Mouse (Mus musculus) limb, embryonic 13.5 days (tissue): ENCODE results near the gene Htt. TPM values are rescaled to one million over a fixed set of nuclear protein-coding genes. Genes with fewer than 3 reads are reported as not detected.
"Not testable (repeated sequence)": the region's sequence is repeated elsewhere in the genome, so short reads cannot be mapped to it uniquely, and the experiment has no call there.

Source experiments
- ATAC-seq: fragments of 200-750 bp; cut with Nextera tagmentation; 2 replicates; pipeline ENCODE4 v1.8.0; 2017; ENCODE audit warnings: low read depth, moderate number of reproducible peaks, moderate TSS enrichment; ENCODE audit not compliant: low FRiP score
- H3K27ac ChIP-seq: fragments of 300-500 bp; sonication (generic); 2 replicates; pipeline ENCODE4 v1.5.1; 2015; ENCODE audit warnings: inconsistent platforms, mild to moderate bottlenecking, moderate library complexity
- H3K27me3 ChIP-seq: fragments of 300-500 bp; sonication (generic); 2 replicates; pipeline ENCODE4 v1.6.1; 2015; ENCODE audit warnings: mild to moderate bottlenecking, inconsistent platforms
- H3K36me3 ChIP-seq: fragments of 300-500 bp; sonication (generic); 2 replicates; pipeline ENCODE4 v1.6.1; 2015; ENCODE audit warnings: inconsistent platforms, mild to moderate bottlenecking, moderate library complexity
- H3K4me1 ChIP-seq: fragments of 300-500 bp; sonication (generic); 2 replicates; pipeline ENCODE4 v1.6.1; 2015; ENCODE audit warnings: inconsistent platforms
- H3K4me2 ChIP-seq: fragments of 300-500 bp; sonication (generic); replicated peaks from 2 replicates; pipeline ENCODE4 v1.6.1; 2015; ENCODE audit warnings: inconsistent platforms, mild to moderate bottlenecking, moderate library complexity
- H3K4me3 ChIP-seq: fragments of 300-500 bp; sonication (generic); 2 replicates; pipeline ENCODE4 v1.5.1; 2015; ENCODE audit warnings: moderate library complexity, mild to moderate bottlenecking, inconsistent platforms
- H3K9ac ChIP-seq: fragments of 300-500 bp; sonication (generic); 2 replicates; pipeline ENCODE4 v1.6.1; 2015; ENCODE audit warnings: mild to moderate bottlenecking, inconsistent platforms
- H3K9me3 ChIP-seq: fragments of 300-500 bp; sonication (generic); 2 replicates; pipeline ENCODE4 v1.6.1; 2016; ENCODE audit warnings: inconsistent platforms
- WGBS: fragments of 180-500 bp; shearing (Covaris S2); methylation state at CpG from one replicate; pipeline ENCODE4 v1.1.7; 2015; 5-methylcytosine and 5-hydroxymethylcytosine counted together
- polyA plus RNA-seq: library from polyadenylated mRNA; unstranded; fragments of >200 nt; fragmentation: Nextera tagmentation; extraction: Ambion mirVana; gene quantifications from 2 replicates; pipeline ENCODE4 v1.2.1, GENCODE M21; 2015

Htt gene
- polyA plus RNA-seq, 1 experiment from 2014 or later = 15.2 TPM

- no peak overlapping the region for H3K4me2 ChIP-seq
- WGBS = 90% methylated on average over 3 of the region's 3 CpGs
- ATAC-seq = no peak
Measured at GRCm38 (mm10) chr5:34785027-34785426, 23.5 kb downstream of the Htt start.

DNA sequence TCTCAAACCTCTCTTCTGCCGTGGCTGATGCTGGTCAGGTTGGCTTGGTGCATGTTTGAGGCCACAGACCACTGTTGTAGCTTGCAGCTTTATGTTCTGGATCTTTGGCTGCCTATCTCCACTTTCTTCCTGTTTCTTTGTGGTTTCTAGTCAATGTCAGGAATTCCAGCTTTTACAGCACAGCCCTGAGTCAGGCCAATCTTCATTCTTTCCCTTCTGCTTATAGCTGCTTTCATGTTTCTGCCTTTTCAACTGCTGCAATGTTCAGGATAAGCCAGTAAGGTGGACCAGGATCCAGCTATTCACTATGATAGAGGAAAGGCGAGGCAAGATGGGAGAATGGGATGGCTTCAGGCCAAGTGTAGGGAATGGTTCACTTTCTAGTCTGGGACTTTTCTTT lies 29.6 kb downstream of the Htt start:
- Histone ChIP-seq H3K4me1 (no peaks in the 10 kb centered on the region), H3K36me3 (peaks cover 62% of the 10 kb centered on the region), H3K9ac (no peak overlapping the region), H3K27me3 (no peaks in the 10 kb centered on the region), H3K9me3 (no peaks in the 10 kb centered on the region), H3K4me3 (no peak overlapping the region), H3K4me2 (no peak overlapping the region), H3K27ac (no peak overlapping the region)
- ATAC-seq = no peak
- WGBS = 88% methylated on average over 2 of the region's 2 CpGs

More at GRCm38 (mm10) chr5:34785027-34785426, 23.5 kb downstream of the Htt start:
- H3K27me3 ChIP-seq = no peaks in the 10 kb centered on the region
- no peak overlapping the region for H3K27ac ChIP-seq
- H3K9me3 ChIP-seq = no peaks in the 10 kb centered on the region
- H3K4me3 ChIP-seq = no peak overlapping the region
- H3K36me3 ChIP-seq = peaks cover 40% of the 10 kb centered on the region
- H3K9ac ChIP-seq = no peak overlapping the region
- no peaks in the 10 kb centered on the region for H3K4me1 ChIP-seq

DNA sequence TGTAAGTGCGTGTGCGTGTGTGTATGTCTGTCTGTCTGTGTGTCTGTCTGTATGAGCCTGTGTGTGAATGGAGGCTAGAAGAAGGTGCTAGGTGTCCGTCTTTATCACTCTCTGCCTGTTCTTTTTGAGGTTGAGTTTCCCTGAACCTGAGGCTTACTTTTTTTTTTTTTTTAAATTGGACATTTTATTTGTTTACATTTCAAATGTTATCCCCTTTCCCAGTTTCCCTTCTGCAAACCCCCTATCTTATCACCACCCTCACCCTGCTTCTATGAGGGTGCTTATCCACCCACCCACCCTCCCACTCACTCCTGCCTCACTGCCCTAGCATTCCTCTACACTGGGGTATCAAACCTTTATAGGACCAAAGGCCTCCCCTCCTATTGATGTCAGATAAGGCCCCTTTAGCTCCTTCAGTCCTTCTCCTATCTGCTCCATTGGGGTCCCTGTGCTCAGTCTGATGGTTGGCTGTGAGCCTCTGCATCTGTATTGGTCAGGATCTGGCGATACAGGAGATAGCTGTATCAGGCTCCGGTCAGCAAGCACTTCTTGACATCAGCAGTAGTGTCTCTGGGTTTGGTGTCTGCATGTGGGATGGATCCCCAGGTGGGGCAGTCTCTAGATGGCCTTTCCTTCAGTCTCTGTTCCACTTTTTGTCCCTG lies 38.9 kb downstream of the Htt start:
- H3K4me2 ChIP-seq = no peak overlapping the region
- H3K36me3 ChIP-seq = peaks cover 71% of the 10 kb centered on the region
- no peak overlapping the region for H3K27ac ChIP-seq
- 96% methylated on average over 5 of the region's 5 CpGs for WGBS
- no peaks in the 10 kb centered on the region for H3K9me3 ChIP-seq
- no peak overlapping the region for H3K4me3 ChIP-seq
- ATAC-seq = no peak
- no peak overlapping the region for H3K9ac ChIP-seq
- H3K4me1 ChIP-seq = no peaks in the 10 kb centered on the region
- no peaks in the 10 kb centered on the region for H3K27me3 ChIP-seq

- WGBS = 96% methylated on average over 1 of the region's 1 CpGs
- peaks cover 59% of the 10 kb centered on the region for H3K36me3 ChIP-seq
Measured at GRCm38 (mm10) chr5:34806038-34806437, 44.5 kb downstream of the Htt start.

GRCm38 (mm10) chr5:34822431-34823149 lies 61.0 kb downstream of the Htt start:
- Histone ChIP-seq H3K4me3 (no peak overlapping the region), H3K4me1 (no peaks in the 10 kb centered on the region), H3K9me3 (no peaks in the 10 kb centered on the region), H3K27me3 (no peaks in the 10 kb centered on the region), H3K9ac (no peak overlapping the region), H3K4me2 (no peak overlapping the region), H3K27ac (no peak overlapping the region), H3K36me3 (peaks cover 66% of the 10 kb centered on the region)
- no peak for ATAC-seq
- 89% methylated on average over 3 of the region's 3 CpGs for WGBS

More at GRCm38 (mm10) chr5:34806038-34806437, 44.5 kb downstream of the Htt start:
- ATAC-seq = no peak
- Histone ChIP-seq H3K4me3 (no peak overlapping the region), H3K4me1 (no peaks in the 10 kb centered on the region), H3K9me3 (no peaks in the 10 kb centered on the region), H3K4me2 (no peak overlapping the region), H3K27me3 (no peaks in the 10 kb centered on the region), H3K27ac (no peak overlapping the region), H3K9ac (no peak overlapping the region)

GRCm38 (mm10) chr5:34854079-34854478 lies 92.5 kb downstream of the Htt start:
- Histone ChIP-seq H3K4me3 (no peak overlapping the region), H3K36me3 (peaks cover 51% of the 10 kb centered on the region)

GRCm38 (mm10) chr5:34865367-34865766 lies 103.8 kb downstream of the Htt start:
- Histone ChIP-seq H3K27ac (no peak overlapping the region), H3K4me1 (no peaks in the 10 kb centered on the region), H3K4me3 (no peak overlapping the region), H3K9me3 (no peaks in the 10 kb centered on the region), H3K36me3 (peaks cover 74% of the 10 kb centered on the region), H3K9ac (no peak overlapping the region), H3K4me2 (no peak overlapping the region), H3K27me3 (no peaks in the 10 kb centered on the region)
- WGBS = 88% methylated on average over 5 of the region's 5 CpGs
- no peak for ATAC-seq

More at GRCm38 (mm10) chr5:34854079-34854478, 92.5 kb downstream of the Htt start:
- no peak overlapping the region for H3K9ac ChIP-seq
- 96% methylated on average over 3 of the region's 3 CpGs for WGBS
- H3K9me3 ChIP-seq = no peaks in the 10 kb centered on the region
- H3K27me3 ChIP-seq = no peaks in the 10 kb centered on the region
- H3K4me2 ChIP-seq = no peak overlapping the region
- no peak overlapping the region for H3K27ac ChIP-seq
- no peaks in the 10 kb centered on the region for H3K4me1 ChIP-seq
- ATAC-seq = no peak

- H3K9me3 ChIP-seq, H3K27ac ChIP-seq, H3K4me2 ChIP-seq, ATAC-seq, H3K9ac ChIP-seq, H3K4me3 ChIP-seq, H3K4me1 ChIP-seq, H3K27me3 ChIP-seq: not testable (repeated sequence)
- peaks cover 86% of the 10 kb centered on the region for H3K36me3 ChIP-seq
- 92% methylated on average over 3 of the region's 3 CpGs for WGBS
Measured at GRCm38 (mm10) chr5:34880307-34880706, 118.8 kb downstream of the Htt start.

GRCm38 (mm10) chr5:34881023-34881422 lies 119.5 kb downstream of the Htt start:
- H3K4me2 ChIP-seq = no peak overlapping the region
- no peak overlapping the region for H3K27ac ChIP-seq
- H3K9ac ChIP-seq = no peak overlapping the region
- H3K9me3 ChIP-seq = no peaks in the 10 kb centered on the region
- ATAC-seq = no peak
- H3K36me3 ChIP-seq = peaks cover 84% of the 10 kb centered on the region
- H3K4me3 ChIP-seq = no peak overlapping the region
- WGBS = 95% methylated on average over 3 of the region's 3 CpGs
- no peaks in the 10 kb centered on the region for H3K4me1 ChIP-seq
- H3K27me3 ChIP-seq = no peaks in the 10 kb centered on the region

DNA sequence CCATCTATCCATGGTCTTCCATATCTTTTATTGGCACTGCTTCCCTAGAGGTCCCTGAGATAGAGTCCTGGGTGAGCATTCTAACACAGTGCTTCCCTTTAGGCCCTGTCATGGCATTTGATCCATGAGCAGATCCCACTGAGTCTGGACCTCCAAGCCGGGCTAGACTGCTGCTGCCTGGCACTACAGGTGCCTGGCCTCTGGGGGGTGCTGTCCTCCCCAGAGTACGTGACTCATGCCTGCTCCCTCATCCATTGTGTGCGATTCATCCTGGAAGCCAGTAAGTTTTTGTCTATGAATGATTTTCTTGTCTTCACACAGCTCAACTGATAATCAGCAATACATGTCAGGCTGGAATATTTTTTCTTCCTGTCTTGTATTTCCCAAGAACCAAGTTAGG lies 123.7 kb downstream of the Htt start:
- Histone ChIP-seq H3K4me2 (no peak overlapping the region), H3K9me3 (no peaks in the 10 kb centered on the region), H3K36me3 (peaks cover 83% of the 10 kb centered on the region), H3K27me3 (no peaks in the 10 kb centered on the region), H3K9ac (no peak overlapping the region), H3K4me1 (no peaks in the 10 kb centered on the region), H3K4me3 (no peak overlapping the region), H3K27ac (no peak overlapping the region)
- no peak for ATAC-seq
- WGBS = 90% methylated on average over 3 of the region's 3 CpGs

DNA sequence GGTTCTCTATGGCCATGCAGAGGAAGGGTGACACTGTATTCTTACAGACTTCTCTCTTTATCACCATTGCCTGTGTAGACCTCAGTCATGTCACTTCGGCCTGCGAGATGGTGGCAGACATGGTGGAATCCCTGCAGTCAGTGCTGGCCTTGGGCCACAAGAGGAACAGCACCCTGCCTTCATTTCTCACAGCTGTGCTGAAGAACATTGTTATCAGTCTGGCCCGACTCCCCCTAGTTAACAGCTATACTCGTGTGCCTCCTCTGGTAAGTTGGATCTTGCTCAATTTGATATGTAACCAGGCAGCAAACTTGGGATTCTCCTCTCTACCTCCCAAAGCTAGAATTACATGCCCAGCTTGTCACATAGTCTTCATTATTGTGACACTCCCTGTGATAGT lies 127.7 kb downstream of the Htt start:
- no peaks in the 10 kb centered on the region for H3K27me3 ChIP-seq
- H3K27ac ChIP-seq = no peak overlapping the region
- H3K9me3 ChIP-seq = no peaks in the 10 kb centered on the region
- 91% methylated on average over 4 of the region's 4 CpGs for WGBS
- no peak for ATAC-seq
- peaks cover 92% of the 10 kb centered on the region for H3K36me3 ChIP-seq
- no peak overlapping the region for H3K4me2 ChIP-seq
- no peaks in the 10 kb centered on the region for H3K4me1 ChIP-seq
- H3K4me3 ChIP-seq = no peak overlapping the region
- no peak overlapping the region for H3K9ac ChIP-seq

DNA sequence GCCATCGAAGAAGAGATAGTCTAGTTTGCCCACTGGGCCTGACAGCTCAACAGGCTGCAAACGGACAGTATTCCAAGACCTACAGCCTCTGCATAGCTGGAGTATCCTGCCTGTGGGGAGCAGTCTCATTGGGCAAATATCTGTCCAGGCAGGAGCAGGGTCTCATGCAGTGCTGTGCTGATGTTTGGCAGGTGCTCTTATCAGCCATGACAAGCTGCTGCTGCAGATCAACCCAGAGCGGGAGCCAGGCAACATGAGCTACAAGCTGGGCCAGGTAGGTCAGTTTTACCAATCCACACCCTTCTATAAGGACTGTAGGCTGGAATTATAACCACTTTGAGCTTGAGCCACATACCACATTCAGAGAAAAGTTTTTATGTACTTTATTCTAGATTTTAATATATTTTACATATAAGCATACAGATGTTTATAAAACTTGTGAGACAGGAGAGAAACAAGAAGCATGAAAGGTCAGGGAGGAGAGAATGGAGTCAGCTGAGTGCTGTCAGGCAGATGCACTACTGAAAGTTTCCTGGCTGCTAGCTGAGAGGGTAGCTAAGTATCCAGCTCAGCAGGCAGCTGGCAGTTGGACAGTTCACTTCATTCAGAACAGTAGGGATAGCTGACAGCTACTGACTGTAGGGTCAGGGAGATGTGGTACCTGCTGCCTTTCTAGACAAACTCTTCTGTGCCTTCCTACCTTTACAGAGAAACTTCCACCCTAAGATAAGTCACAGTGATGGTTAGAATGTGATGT lies 135.3 kb downstream of the Htt start:
- Histone ChIP-seq H3K4me2 (no peak overlapping the region), H3K4me1 (no peaks in the 10 kb centered on the region), H3K27me3 (no peaks in the 10 kb centered on the region), H3K36me3 (peaks cover 94% of the 10 kb centered on the region), H3K27ac (no peak overlapping the region), H3K9ac (no peak overlapping the region), H3K4me3 (no peak overlapping the region), H3K9me3 (no peaks in the 10 kb centered on the region)
- WGBS = 97% methylated on average over 3 of the region's 3 CpGs
- no peak for ATAC-seq
